19 mouse cellular contexts compared by ENCODE assay signal in genomic region chr7:83015756-83016155, GRCm38 (mm10).
DNase-seq lines count a peak whose midpoint lies in the region; ATAC-seq and TF ChIP-seq lines count a peak whose summit lies in the region.
"Had no signal": no experiment of that assay in that cellular context is flagged by ENCODE, and none has a peak within 500 bp of the region (broad histone marks: within the 10 kb centered on the region; RNA-seq: fewer than 3 reads in every experiment).

No protein-coding gene starts in this region.

- no peak overlapping the region for H3K4me2 ChIP-seq in forebrain, postnatal 0 days (ENCODE audit: low read depth)
- no peak overlapping the region for H3K4me2 ChIP-seq in limb, embryonic 14.5 days (replicated peaks; ENCODE audit: low read depth, low read length, severe bottlenecking)
- H3K4me2 ChIP-seq: embryonic facial prominence, embryonic 12.5 days; heart, embryonic 13.5 days; hindbrain, embryonic 15.5 days; liver, embryonic 12.5 days had no signal

- TF ChIP-seq CTCF in left cerebral cortex, adult 2 months (IDR thresholded peaks at IDR 0.05), result no peak; the same call in 1 of the 2 replicates
- TF ChIP-seq CTCF in forebrain, postnatal 0 days (IDR thresholded peaks at IDR 0.05; ENCODE audit: low read depth), result peak; percentile 27; the same call in 1 of the 2 replicates

- H3K9me3 ChIP-seq in forebrain, postnatal 0 days (ENCODE audit: low read length), result no peaks in the 10 kb centered on the region
- no peaks in the 10 kb centered on the region for H3K9me3 ChIP-seq in limb, embryonic 14.5 days (ENCODE audit: control insufficient read depth, low read length)
- H3K9me3 ChIP-seq: embryonic facial prominence, embryonic 12.5 days; G1E; heart, embryonic 13.5 days; hindbrain, embryonic 15.5 days; liver, embryonic 12.5 days had no signal

- H3K36me3 ChIP-seq in forebrain, postnatal 0 days (ENCODE audit: insufficient read depth), result no peaks in the 10 kb centered on the region
- no peaks in the 10 kb centered on the region for H3K36me3 ChIP-seq in limb, embryonic 14.5 days (ENCODE audit: control insufficient read depth, insufficient read depth, low read length)
- H3K36me3 ChIP-seq: embryonic facial prominence, embryonic 12.5 days; G1E; heart, embryonic 13.5 days; hindbrain, embryonic 15.5 days; liver, embryonic 12.5 days had no signal

- H3K4me1 ChIP-seq in forebrain, postnatal 0 days (ENCODE audit: insufficient read depth), result 0 out of 2 replicates have a peak, but pooled peaks cover 5% of the 10 kb centered on the region
- peaks cover 10% of the 10 kb centered on the region; the same call in 1 of the 2 replicates for H3K4me1 ChIP-seq in limb, embryonic 14.5 days (ENCODE audit: control insufficient read depth, insufficient read depth, low read length)
- H3K4me1 ChIP-seq: heart, embryonic 13.5 days; liver, embryonic 12.5 days had no signal

- intact Hi-C loops in left cerebral cortex, adult 2 months (cut with DNase I), result loop anchor here (1.0 to 5.0 kb wide), 5 partner anchors 22 to 148 kb away; partner anchors contain the start of gene Mex3b
- intact Hi-C loops in left cerebral cortex, postnatal 4 days (cut with DNase I), result loop anchor here (10.0 kb wide), 1 partner anchor 151 kb away; the partner anchor contains the start of gene Mex3b

- no peak for TF ChIP-seq POLR2A in limb, embryonic 14.5 days (IDR thresholded peaks at IDR 0.05; ENCODE audit: borderline replicate concordance, extremely low read depth, insufficient read depth, insufficient read length)

- no peak overlapping the region for H3K4me3 ChIP-seq in left cerebral cortex, adult 2 months
- H3K4me3 ChIP-seq in forebrain, postnatal 0 days (ENCODE audit: low read depth, low read length), result no peak overlapping the region
- H3K4me3 ChIP-seq in limb, embryonic 14.5 days (replicated peaks; ENCODE audit: low read length), result no peak overlapping the region
- H3K4me3 ChIP-seq: embryonic facial prominence, embryonic 12.5 days; heart, embryonic 13.5 days; hindbrain, embryonic 15.5 days; liver, embryonic 12.5 days had no signal

- H3K27me3 ChIP-seq in forebrain, postnatal 0 days (ENCODE audit: insufficient read depth, low read length), result no peaks in the 10 kb centered on the region
- no peaks in the 10 kb centered on the region for H3K27me3 ChIP-seq in limb, embryonic 14.5 days (ENCODE audit: control insufficient read depth, insufficient read depth, low read length)
- H3K27me3 ChIP-seq: embryonic facial prominence, embryonic 12.5 days; heart, embryonic 13.5 days; hindbrain, embryonic 15.5 days; liver, embryonic 12.5 days had no signal

- WGBS in forebrain, postnatal 0 days, result 12% methylated on average over 4 of the region's 4 CpGs
- WGBS in limb, embryonic 14.5 days, result 28% methylated on average over 4 of the region's 4 CpGs

- no peak for DNase-seq in left cerebral cortex, adult 2 months (ENCODE audit: extremely low spot score in 1 of 2, low spot score in 2 of 2)
- DNase-seq in left cerebral cortex, postnatal 4 days, result no peak
- no peak for DNase-seq in forebrain, postnatal 0 days
- peak; percentile 10 for DNase-seq in limb, embryonic 14.5 days (ENCODE audit: low spot score)
- peak; percentile 29 for DNase-seq in right cerebral cortex, postnatal 25 days
- no peak for DNase-seq in spleen, postnatal 10 days (ENCODE audit: low spot score in 2 of 2)
- no peak for DNase-seq in heart, adult 11 months
- no peak for DNase-seq in retina, postnatal 1 day
- DNase-seq: adrenal gland, postnatal 25 days; cerebellum, postnatal 25 days; gastrocnemius, postnatal 25 days; kidney, adult 8-10 months; kidney, postnatal 4 days had no signal

- ATAC-seq in forebrain, postnatal 0 days, result peak; percentile 70
- no peak for ATAC-seq in limb, embryonic 14.5 days (ENCODE audit: low FRiP score, low read depth)
- ATAC-seq: liver, embryonic 12.5 days had no signal

- peak overlapping the region; percentile 90 for H3K27ac ChIP-seq in left cerebral cortex, adult 2 months
- peak overlapping the region; percentile 75 for H3K27ac ChIP-seq in forebrain, postnatal 0 days (ENCODE audit: low read depth, low read length)
- no peak overlapping the region for H3K27ac ChIP-seq in limb, embryonic 14.5 days (replicated peaks; ENCODE audit: low read depth, low read length)
- H3K27ac ChIP-seq: heart, embryonic 13.5 days; liver, embryonic 12.5 days; stomach, postnatal 0 days had no signal

- no peak overlapping the region for H3K9ac ChIP-seq in forebrain, postnatal 0 days
- no peak overlapping the region for H3K9ac ChIP-seq in limb, embryonic 14.5 days (ENCODE audit: low read depth, low read length, severe bottlenecking)
- H3K9ac ChIP-seq: embryonic facial prominence, embryonic 12.5 days; heart, embryonic 13.5 days; hindbrain, embryonic 15.5 days; liver, embryonic 12.5 days had no signal

Comparison
In these comparisons a context has a peak if more than half of its experiments do, and no peak if none do; other contexts are left out.
1. DNase-seq: peak in limb, embryonic 14.5 days (single experiment) and right cerebral cortex, postnatal 25 days (single experiment); none in left cerebral cortex, adult 2 months (0 of 2), left cerebral cortex, postnatal 4 days (single experiment), forebrain, postnatal 0 days (single experiment), spleen, postnatal 10 days (0 of 2), heart, adult 11 months (single experiment) and retina, postnatal 1 day (single experiment).